Mouse (Mus musculus): ENCODE data around the gene Fbxo17. TPM values are rescaled to one million over a fixed set of nuclear protein-coding genes. Genes with fewer than 3 reads are reported as not detected.
"Not testable (repeated sequence)": the region's sequence is repeated elsewhere in the genome, so short reads cannot be mapped to it uniquely, and the experiment has no call there.

The Fbxo17 gene
- total RNA-seq (2014; rRNA removed) (0.46 and 0.60 TPM in 2 replicates), polyA plus RNA-seq (2012; rRNA removed) (0.53 and 1.0 TPM in 2 replicates)

- no peak for DNase-seq (ENCODE audit: extremely low read depth, low read depth, low spot score)
- H3K9ac ChIP-seq (ENCODE audit: low read depth, low read length): peak within 1 kb of the TSS; percentile 51
Observed at GRCm38 (mm10) chr7:28716590-28717281, at the start of gene Fbxo17. TSS of gene Fbxo17 (plus strand) at chr7:28716804.

GRCm38 (mm10) chr7:28671172-28671571 lies 45.4 kb upstream of the Fbxo17 start:
- Histone ChIP-seq H3K36me3 (ENCODE audit: control insufficient read depth, insufficient read depth, low read length) (no peaks in the 10 kb centered on the region), H3K27me3 (ENCODE audit: control insufficient read depth, insufficient read depth, low read length) (no peaks in the 10 kb centered on the region), H3K9ac (ENCODE audit: low read depth, low read length) (no peak overlapping the region), H3K4me1 (ENCODE audit: control insufficient read depth, insufficient read depth, low read length) (no peaks in the 10 kb centered on the region), H3K27ac (replicated peaks; ENCODE audit: insufficient read depth, low read depth, low read length) (no peak overlapping the region), H3K79me2 (ENCODE audit: control insufficient read depth, insufficient read depth, low read length) (no peaks in the 10 kb centered on the region), H3K4me3 (ENCODE audit: insufficient read depth, low read depth, low read length) (no peak overlapping the region)
- TF ChIP-seq CTCF (IDR thresholded peaks at IDR 0.05; ENCODE audit: low read depth, low read length) (no peak), POLR2A (IDR thresholded peaks at IDR 0.05; ENCODE audit: extremely low read depth, insufficient read depth, low read length) (no peak)
- peak; percentile 33 for DNase-seq (ENCODE audit: extremely low read depth, low read depth, low spot score)
- 54% methylated on average over 4 of the region's 4 CpGs for whole genome bisulfite sequencing

More at GRCm38 (mm10) chr7:28716590-28717281, at the start of gene Fbxo17:
- 6% methylated on average over 36 of the region's 36 CpGs for WGBS
- no peak within 1 kb of the TSS for H3K27ac ChIP-seq (replicated peaks; ENCODE audit: insufficient read depth, low read depth, low read length)
- H3K79me2 ChIP-seq (ENCODE audit: control insufficient read depth, insufficient read depth, low read length): no peaks in the 10 kb centered on the region
- H3K27me3 ChIP-seq (ENCODE audit: control insufficient read depth, insufficient read depth, low read length): no peaks in the 10 kb centered on the region
- no peaks in the 10 kb centered on the region for H3K4me1 ChIP-seq (ENCODE audit: control insufficient read depth, insufficient read depth, low read length)
- H3K4me3 ChIP-seq (ENCODE audit: insufficient read depth, low read depth, low read length): peak within 1 kb of the TSS; percentile 39
- no peaks in the 10 kb centered on the region for H3K36me3 ChIP-seq (ENCODE audit: control insufficient read depth, insufficient read depth, low read length)
- TF ChIP-seq POLR2A (IDR thresholded peaks at IDR 0.05; ENCODE audit: extremely low read depth, insufficient read depth, low read length) (no peak), CTCF (IDR thresholded peaks at IDR 0.05; ENCODE audit: low read depth, low read length) (peak; percentile 31; the same call in 1 of the 2 replicates)

GRCm38 (mm10) chr7:28672276-28672675 lies 44.3 kb upstream of the Fbxo17 start:
- Histone ChIP-seq H3K4me1 (ENCODE audit: control insufficient read depth, insufficient read depth, low read length) (no peaks in the 10 kb centered on the region), H3K79me2 (ENCODE audit: control insufficient read depth, insufficient read depth, low read length) (no peaks in the 10 kb centered on the region), H3K36me3 (ENCODE audit: control insufficient read depth, insufficient read depth, low read length) (no peaks in the 10 kb centered on the region), H3K27me3 (ENCODE audit: control insufficient read depth, insufficient read depth, low read length) (no peaks in the 10 kb centered on the region), H3K9ac (ENCODE audit: low read depth, low read length) (no peak overlapping the region), H3K27ac (replicated peaks; ENCODE audit: insufficient read depth, low read depth, low read length) (no peak overlapping the region), H3K4me3 (ENCODE audit: insufficient read depth, low read depth, low read length) (no peak overlapping the region)
- no peak for DNase-seq (ENCODE audit: extremely low read depth, low read depth, low spot score)
- TF ChIP-seq CTCF (IDR thresholded peaks at IDR 0.05; ENCODE audit: low read depth, low read length): no peak
- no peak for TF ChIP-seq POLR2A (IDR thresholded peaks at IDR 0.05; ENCODE audit: extremely low read depth, insufficient read depth, low read length)
- WGBS: 91% methylated on average over 5 of the region's 5 CpGs

DNA sequence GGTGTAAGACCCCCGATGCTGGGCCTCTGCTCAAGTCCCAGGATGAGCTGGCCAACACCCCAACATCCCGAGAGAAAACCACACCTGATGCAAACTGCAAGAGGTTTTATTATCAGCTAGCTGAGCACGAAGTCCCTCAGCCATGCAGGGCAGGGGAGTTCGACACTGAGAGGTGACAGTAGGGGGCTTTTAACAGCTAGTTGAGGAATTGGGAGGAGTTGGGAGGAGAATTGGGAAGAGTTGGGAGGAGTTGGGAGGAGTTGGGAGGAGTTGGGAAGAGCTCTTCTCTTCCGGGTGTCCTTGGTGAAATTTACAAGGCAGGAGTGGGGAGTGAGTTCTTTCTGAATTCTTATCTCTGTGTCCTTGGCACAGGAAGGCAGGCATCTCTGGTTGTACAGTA lies 43.8 kb upstream of the Fbxo17 start:
- H3K27me3 ChIP-seq (ENCODE audit: control insufficient read depth, insufficient read depth, low read length): not testable (repeated sequence)

DNA sequence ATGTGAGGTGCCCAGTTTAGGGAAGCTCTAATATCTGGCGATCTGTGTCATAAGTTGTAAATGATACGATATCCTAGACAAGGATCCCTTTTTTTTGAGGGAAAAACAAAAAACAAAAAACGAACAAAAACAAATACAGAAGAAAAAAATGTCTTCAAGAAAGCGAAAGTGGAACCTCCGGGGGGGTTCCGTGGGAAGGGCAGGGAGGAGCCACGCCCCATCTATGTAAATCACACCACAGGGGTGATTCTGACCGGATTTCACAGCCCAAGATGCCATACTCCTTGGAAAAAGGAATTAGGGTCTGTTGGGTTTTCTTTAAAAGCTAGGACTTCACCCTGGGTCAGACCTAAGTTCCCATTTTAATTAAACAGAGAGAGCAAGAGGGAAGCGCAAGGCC lies 41.6 kb upstream of the Fbxo17 start:
- Histone ChIP-seq H3K27ac (replicated peaks; ENCODE audit: insufficient read depth, low read depth, low read length) (no peak overlapping the region), H3K27me3 (ENCODE audit: control insufficient read depth, insufficient read depth, low read length) (no peaks in the 10 kb centered on the region), H3K4me3 (ENCODE audit: insufficient read depth, low read depth, low read length) (no peak overlapping the region), H3K9ac (ENCODE audit: low read depth, low read length) (no peak overlapping the region), H3K4me1 (ENCODE audit: control insufficient read depth, insufficient read depth, low read length) (no peaks in the 10 kb centered on the region), H3K79me2 (ENCODE audit: control insufficient read depth, insufficient read depth, low read length) (no peaks in the 10 kb centered on the region), H3K36me3 (ENCODE audit: control insufficient read depth, insufficient read depth, low read length) (no peaks in the 10 kb centered on the region)
- TF ChIP-seq POLR2A (IDR thresholded peaks at IDR 0.05; ENCODE audit: extremely low read depth, insufficient read depth, low read length): no peak
- no peak for TF ChIP-seq CTCF (IDR thresholded peaks at IDR 0.05; ENCODE audit: low read depth, low read length)
- DNase-seq (ENCODE audit: extremely low read depth, low read depth, low spot score): no peak
- WGBS: 74% methylated on average over 9 of the region's 9 CpGs

More for the DNA sequence above, 43.8 kb upstream of the Fbxo17 start:
- not testable (repeated sequence) for H3K36me3 ChIP-seq (ENCODE audit: control insufficient read depth, insufficient read depth, low read length); DNase-seq (ENCODE audit: extremely low read depth, low read depth, low spot score); H3K79me2 ChIP-seq (ENCODE audit: control insufficient read depth, insufficient read depth, low read length); H3K4me3 ChIP-seq (ENCODE audit: insufficient read depth, low read depth, low read length); H3K27ac ChIP-seq (replicated peaks; ENCODE audit: insufficient read depth, low read depth, low read length); H3K4me1 ChIP-seq (ENCODE audit: control insufficient read depth, insufficient read depth, low read length); H3K9ac ChIP-seq (ENCODE audit: low read depth, low read length)
- 75% methylated on average over 5 of the region's 5 CpGs for WGBS

- Histone ChIP-seq H3K4me3 (ENCODE audit: insufficient read depth, low read depth, low read length) (no peak overlapping the region), H3K36me3 (ENCODE audit: control insufficient read depth, insufficient read depth, low read length) (no peaks in the 10 kb centered on the region), H3K27ac (replicated peaks; ENCODE audit: insufficient read depth, low read depth, low read length) (no peak overlapping the region), H3K27me3 (ENCODE audit: control insufficient read depth, insufficient read depth, low read length) (no peaks in the 10 kb centered on the region), H3K4me1 (ENCODE audit: control insufficient read depth, insufficient read depth, low read length) (no peaks in the 10 kb centered on the region), H3K79me2 (ENCODE audit: control insufficient read depth, insufficient read depth, low read length) (no peaks in the 10 kb centered on the region), H3K9ac (ENCODE audit: low read depth, low read length) (no peak overlapping the region)
- TF ChIP-seq POLR2A (IDR thresholded peaks at IDR 0.05; ENCODE audit: extremely low read depth, insufficient read depth, low read length): no peak
- TF ChIP-seq CTCF (IDR thresholded peaks at IDR 0.05; ENCODE audit: low read depth, low read length): peak; percentile 60
- DNase-seq (ENCODE audit: extremely low read depth, low read depth, low spot score): peak; percentile 12
- 37% methylated on average over 11 of the region's 11 CpGs for WGBS
Observed at GRCm38 (mm10) chr7:28675746-28676145, 40.9 kb upstream of the Fbxo17 start.
